Mouse (Mus musculus) right cerebral cortex, postnatal 14 days (tissue): ENCODE data around the gene Tex33.

ENCODE experiments used
- DNase-seq: peaks from one replicate; pipeline ENCODE4 v3.0.0; 2022

Gene Tex33

DNA sequence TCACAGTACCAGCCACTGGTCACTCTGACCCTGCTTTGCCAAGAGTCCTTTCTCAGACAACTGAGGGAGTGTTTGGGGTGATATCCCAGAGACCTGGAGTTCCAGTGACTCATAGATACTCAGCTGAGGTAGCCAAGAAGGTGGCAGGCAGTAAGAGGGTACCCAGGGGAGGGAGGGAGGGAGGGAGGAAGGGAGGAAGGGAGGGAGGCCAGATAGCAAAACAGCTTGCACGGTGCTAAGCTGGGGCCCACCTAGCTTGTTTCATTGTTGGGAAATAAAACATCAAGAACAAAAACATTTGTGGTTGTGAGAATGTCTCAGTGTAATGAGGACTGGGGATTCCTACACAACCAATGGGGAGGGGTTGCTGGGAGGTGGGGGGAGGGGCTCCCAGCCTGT lies 18.0 kb upstream of the Tex33 start:
- no peak for DNase-seq

GRCm38 (mm10) chr15:78413083-78413718 lies 17.5 kb upstream of the Tex33 start:
- no peak for DNase-seq

- DNase-seq = no peak
These were observed 13.9 kb upstream of the Tex33 start for GRCm38 (mm10) chr15:78409570-78410052.

- DNase-seq = peak; percentile 81
These were observed 10.7 kb upstream of the Tex33 start, which contains the start of gene Mpst for GRCm38 (mm10) chr15:78406293-78406934. Gene Mpst (plus strand): TSS chr15:78406416.

DNA sequence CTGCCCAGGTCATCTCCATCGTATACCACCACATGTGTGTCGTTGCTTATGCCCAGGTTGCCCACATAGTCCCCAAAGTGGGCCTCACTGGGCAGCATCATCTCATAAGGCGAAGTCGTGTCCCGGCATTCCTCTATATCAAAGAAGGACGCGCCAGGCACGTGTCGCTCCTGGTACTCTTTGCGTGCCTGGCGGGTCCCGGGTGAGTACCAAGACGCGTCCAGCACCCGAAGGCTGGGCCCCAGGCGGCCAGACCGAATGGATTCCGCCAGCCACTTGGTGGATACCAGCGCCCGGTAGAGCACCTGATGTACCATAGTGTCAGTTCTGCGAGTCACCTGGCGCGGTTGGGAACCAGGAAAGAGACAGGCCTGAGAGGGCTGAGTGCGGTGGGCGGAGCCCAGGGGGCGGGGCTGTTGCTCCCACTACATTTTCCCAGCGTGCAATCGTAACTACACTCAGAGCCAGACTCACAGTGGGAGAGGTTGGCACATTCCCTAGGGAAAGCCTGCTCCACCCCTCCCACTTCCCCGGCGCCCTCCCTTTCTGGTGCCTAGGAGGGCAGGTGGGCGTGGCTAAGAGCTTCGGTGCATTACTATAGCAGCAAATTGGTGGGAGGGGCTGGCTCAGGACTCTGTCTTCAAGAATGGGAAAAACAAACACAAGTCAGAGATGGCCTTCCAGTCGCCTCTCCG lies 10.0 kb upstream of the Tex33 start, which contains the start of gene Tst:
Gene Tst (minus strand): TSS at position 391 of the 695 bp plus-strand sequence.
- DNase-seq = peak; percentile 84

- no peak for DNase-seq
These were observed 9.4 kb upstream of the Tex33 start for GRCm38 (mm10) chr15:78405098-78405497.

GRCm38 (mm10) chr15:78403896-78404295 lies 8.2 kb upstream of the Tex33 start:
- DNase-seq = no peak

- DNase-seq = no peak
These were observed 7.6 kb upstream of the Tex33 start for GRCm38 (mm10) chr15:78403301-78403741.

DNA sequence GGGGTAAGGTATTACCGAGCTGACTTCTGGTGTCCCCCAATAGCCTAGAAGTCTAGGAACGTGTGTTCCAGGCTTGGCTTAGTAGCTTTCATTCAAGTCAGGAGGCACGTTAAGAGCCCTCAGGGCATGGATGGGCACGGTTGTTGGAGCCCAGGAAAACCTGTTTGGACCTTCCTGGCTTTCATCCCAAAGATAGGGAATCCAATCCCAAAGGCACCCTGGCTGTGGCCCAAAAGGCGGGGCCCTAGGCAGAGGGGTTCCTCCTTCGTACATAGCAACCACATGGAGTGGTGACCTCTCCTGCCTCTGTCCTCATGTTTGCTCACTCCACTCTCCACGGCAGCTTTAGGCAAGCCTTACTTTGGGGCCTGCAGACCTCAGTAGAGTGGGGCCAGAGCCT lies 6.7 kb upstream of the Tex33 start:
- DNase-seq = no peak

GRCm38 (mm10) chr15:78401921-78402320 lies 6.2 kb upstream of the Tex33 start:
- DNase-seq = peak; percentile 54

DNA sequence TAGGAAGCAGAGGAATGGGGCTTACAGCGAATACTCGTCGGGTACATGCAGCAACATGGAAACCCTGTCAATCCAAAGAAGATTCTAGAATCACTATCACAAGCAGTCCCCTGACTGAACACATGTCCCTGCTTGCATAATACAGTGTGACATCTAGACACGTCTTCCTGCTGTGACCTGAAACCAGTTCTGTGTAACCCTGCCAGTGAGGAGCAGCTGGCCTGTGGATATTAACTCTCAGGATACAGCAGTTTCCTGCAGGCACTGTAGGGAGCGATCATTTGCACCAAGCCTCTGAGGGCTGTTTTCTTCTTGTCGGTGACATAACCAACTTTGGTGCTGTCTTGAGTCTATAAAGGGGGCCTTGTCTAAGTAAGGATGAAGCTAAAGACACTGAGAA lies 5.6 kb upstream of the Tex33 start:
- no peak for DNase-seq

- DNase-seq = no peak
These were observed 4.9 kb downstream of the Tex33 start for GRCm38 (mm10) chr15:78390855-78391254.

- no peak for DNase-seq
These were observed 10.1 kb downstream of the Tex33 start for GRCm38 (mm10) chr15:78385564-78385963.

- no peak for DNase-seq
These were observed 11.2 kb downstream of the Tex33 start for GRCm38 (mm10) chr15:78384220-78385116.

GRCm38 (mm10) chr15:78383450-78384219 lies 12.1 kb downstream of the Tex33 start:
- DNase-seq = no peak

- no peak for DNase-seq
These were observed 13.6 kb downstream of the Tex33 start for GRCm38 (mm10) chr15:78382115-78382514.

DNA sequence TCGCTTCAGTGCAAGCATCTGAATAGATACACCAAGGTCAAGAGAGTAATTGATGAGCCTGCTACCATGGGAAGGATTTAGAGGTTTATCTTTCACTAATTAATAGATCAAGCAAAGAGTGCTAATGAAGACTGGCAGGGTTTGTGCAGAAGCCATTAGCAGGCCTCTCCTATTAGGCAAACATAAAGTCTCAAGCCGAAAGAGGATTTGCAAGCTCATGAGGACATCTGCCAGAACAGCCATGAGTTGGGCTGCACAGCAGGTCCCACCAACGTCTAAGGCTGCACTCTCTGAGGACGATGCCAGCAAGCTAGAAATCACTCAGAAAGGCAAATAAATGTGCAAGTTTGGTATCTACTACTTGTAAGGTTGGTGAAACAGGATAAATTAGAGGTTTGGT lies 15.0 kb downstream of the Tex33 start:
- DNase-seq = no peak

DNA sequence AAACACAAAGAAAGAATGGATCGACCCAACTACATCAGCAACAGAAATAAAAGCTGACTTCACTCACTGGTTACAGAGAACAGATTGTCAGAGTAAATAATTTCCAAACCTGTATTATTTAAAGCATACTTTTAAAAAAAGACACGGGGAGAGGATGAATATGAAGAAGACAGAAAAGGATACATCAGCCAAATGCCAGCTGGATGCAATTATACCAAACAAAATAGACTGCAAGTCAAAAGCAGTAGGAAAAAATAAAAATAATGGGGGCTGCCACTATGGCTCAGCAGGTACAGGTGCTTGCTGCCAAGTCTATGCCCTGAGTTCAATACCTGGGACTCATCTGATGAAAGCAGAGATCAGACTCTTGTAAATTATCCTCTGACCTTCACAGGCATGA lies 15.5 kb downstream of the Tex33 start:
- DNase-seq = no peak

- no peak for DNase-seq
These were observed 17.2 kb downstream of the Tex33 start for GRCm38 (mm10) chr15:78378556-78378955.

DNA sequence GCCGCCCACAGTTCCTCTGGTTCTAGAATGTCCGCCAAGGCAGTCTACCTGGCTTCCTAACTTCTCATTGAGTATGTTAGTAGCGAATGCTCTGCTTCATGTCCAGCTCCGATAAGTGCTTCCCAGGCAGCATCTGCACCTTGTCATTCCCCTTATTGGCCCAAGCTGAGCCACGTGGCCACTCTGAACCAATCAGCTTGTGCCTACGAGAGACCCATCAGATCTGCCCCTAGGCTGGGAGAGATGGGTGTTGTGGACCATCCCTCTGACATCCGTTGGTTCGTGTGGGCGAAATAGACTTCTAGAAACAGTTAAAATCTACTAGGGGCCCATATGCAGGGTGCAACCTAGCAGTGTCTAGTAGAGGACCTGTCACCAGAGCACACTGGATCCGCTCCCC lies 17.9 kb downstream of the Tex33 start:
- no peak for DNase-seq

DNA sequence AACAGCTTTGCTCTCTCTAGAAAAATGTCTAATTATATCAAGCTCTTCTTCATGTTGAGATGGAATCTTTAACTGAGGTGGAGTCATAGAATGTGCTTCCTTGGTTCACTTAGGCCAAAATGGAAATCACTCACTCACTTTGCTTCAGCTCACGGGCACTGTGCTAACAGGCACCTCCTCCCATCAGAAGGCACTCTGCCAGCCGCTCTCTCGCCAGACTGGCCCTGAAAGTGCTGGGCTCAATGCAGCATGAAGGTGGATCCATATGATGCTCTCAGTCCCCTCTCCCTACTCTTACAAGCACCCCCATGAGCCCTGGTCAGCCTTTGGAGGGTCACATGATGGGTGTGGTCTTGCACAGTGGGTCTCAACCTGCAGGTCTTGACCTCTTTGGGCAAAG lies 21.5 kb downstream of the Tex33 start:
- peak; percentile 58 for DNase-seq

DNA sequence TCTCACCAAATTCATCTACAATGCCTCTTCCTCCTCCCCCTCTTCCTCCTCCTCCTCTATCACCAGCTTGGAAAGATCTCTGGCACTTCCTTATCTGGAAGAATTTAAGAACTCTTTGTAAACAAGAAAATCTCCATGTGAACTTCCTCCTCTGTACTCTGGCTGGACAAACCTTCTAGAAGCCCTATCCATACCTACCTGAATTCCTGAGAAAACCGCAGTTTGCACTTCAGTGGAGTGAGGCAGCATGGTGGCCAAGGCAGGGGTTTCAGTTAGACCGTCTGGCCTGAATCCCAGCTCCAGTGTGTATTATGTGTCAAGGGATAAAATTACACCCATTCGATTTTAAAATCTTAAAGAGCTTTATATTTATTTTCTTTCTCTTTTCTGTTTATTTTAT lies 22.9 kb downstream of the Tex33 start:
- DNase-seq = no peak
